Mouse (Mus musculus) thymus, postnatal 10 days (tissue): ENCODE data around the gene Olfr1469.
"Not testable (repeated sequence)": the region's sequence is repeated elsewhere in the genome, so short reads cannot be mapped to it uniquely, and the experiment has no call there.

ENCODE experiments used
- DNase-seq, 2 experiments: peaks; one replicate each; pipeline ENCODE4 v3.0.0; 2021; ENCODE audit warnings: low spot score in 2 of 2

Olfr1469 gene

DNA sequence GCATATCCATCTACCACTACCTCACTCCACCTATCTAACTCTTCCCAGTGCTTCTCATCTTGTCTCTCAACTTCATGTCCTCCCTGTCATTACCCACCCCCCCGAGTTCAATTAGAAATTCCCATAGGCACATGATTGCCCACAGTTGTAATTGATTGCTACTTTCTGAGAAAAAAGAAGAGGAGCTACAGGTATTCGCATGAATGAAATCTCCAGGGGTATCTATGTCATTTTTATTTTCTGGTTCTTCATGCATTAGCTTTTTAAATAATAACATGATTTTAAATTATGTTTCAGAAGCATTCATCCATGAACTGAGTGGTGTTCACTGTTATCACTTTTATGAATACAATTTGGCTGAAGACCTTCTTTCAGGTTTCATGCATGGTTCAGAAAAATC, at the start of gene Olfr1469:
TSS of gene Olfr1469 (plus strand) at position 301 of the 400 bp plus-strand sequence.
- no peak for DNase-seq

DNA sequence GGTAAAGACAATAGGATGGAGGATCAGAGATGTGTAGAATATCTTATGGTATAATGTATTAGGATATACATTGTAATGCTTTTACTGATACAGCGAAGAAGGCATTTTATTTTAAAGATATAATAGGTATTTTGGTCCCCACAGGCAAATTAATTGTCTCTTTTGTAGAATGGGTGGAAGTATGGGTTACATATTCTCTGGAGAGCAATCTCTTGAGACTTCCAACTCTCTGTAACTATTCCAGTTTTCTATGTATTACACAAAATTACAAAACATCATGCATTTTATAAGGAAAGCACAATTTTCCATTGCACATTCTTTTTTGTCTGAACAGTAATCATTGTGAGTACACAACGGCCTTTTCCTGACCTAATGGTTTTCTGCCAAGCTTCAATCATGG, 45.7 kb upstream of the Olfr1469 start, which contains the start of gene Olfr1467:
TSS of gene Olfr1467 (plus strand) at position 301 of the 400 bp plus-strand sequence.
- no peak for DNase-seq

DNA sequence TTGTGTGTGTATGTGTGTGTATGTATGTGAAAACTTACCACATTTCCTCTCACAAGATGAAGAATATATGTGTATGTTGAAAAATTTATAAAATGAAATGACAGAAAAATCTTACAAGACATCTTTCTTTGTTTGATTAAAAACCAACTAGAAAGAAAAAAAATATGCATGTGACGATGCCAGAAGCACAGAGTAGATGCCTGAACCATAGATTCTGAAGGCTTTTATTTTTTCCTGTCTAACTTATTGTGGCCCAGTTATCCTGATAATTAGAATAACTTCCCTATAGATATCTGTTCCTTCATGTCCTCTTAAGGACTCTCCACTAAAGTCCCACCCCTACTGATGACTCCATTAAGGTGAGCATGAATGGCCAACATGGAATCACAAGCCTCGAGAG, 35.5 kb downstream of the Olfr1469 start, which contains the start of gene Olfr1471:
TSS of gene Olfr1471 (plus strand) at position 301 of the 400 bp plus-strand sequence.
- not testable (repeated sequence) for DNase-seq

DNA sequence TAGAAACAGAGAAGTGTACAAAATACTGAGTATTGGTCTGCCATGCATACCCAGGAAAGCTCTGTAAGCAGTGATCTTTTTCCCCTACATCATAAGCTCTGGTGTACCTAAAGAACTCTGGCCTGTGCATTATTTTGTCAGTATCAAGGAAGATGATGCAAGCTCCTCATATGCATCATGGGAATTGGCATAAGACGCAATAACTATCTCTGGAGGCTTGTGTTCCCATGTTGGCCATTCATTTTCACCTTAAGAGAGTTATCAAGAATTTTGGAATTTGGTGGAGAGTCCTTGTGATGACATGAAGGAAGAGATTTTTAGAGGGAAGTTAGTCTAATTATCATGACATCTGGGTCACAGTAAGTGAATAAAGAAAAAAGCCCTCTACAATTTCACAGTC, 48.3 kb downstream of the Olfr1469 start, which contains the start of gene Olfr1472:
TSS of gene Olfr1472 (minus strand) at position 101 of the 400 bp plus-strand sequence.
- no peak for DNase-seq
